Mouse (Mus musculus) intestine, postnatal 0 days (tissue): ENCODE results near the gene Ube4a. TPM values are rescaled to one million over a fixed set of nuclear protein-coding genes. Genes with fewer than 3 reads are reported as not detected.

Source experiments
- ATAC-seq: fragments of 200-750 bp; cut with Nextera tagmentation; 2 replicates; pipeline ENCODE4 v1.8.0; 2017; ENCODE audit warnings: mild to moderate bottlenecking, moderate TSS enrichment, moderate library complexity
- H3K27ac ChIP-seq: fragments of 300-500 bp; sonication (generic); 2 replicates; pipeline ENCODE4 v1.5.1; 2014; ENCODE audit warnings: mild to moderate bottlenecking, low read depth, low read length, moderate library complexity
- H3K27me3 ChIP-seq: fragments of 300-500 bp; sonication (generic); replicated peaks from 2 replicates; pipeline ENCODE4 v1.6.1; 2014; ENCODE audit warnings: low read length, mixed read lengths; ENCODE audit not compliant: control insufficient read depth, insufficient read depth
- H3K36me3 ChIP-seq: fragments of 300-500 bp; sonication (generic); 2 replicates; pipeline ENCODE4 v1.6.1; 2014; ENCODE audit warnings: mild to moderate bottlenecking, moderate library complexity; ENCODE audit not compliant: control insufficient read depth, insufficient read depth
- H3K4me1 ChIP-seq: fragments of 300-500 bp; sonication (generic); replicated peaks from 2 replicates; pipeline ENCODE4 v1.6.1; 2014; ENCODE audit warnings: antibody characterized with exemption, low read length, mixed read lengths; ENCODE audit not compliant: control insufficient read depth, insufficient read depth
- H3K4me2 ChIP-seq: fragments of 300-500 bp; sonication (generic); replicated peaks from 2 replicates; pipeline ENCODE4 v1.6.1; 2014; ENCODE audit warnings: low read depth, mild to moderate bottlenecking, moderate library complexity
- H3K4me3 ChIP-seq: fragments of 300-500 bp; sonication (generic); 2 replicates; pipeline ENCODE4 v1.5.1; 2014; ENCODE audit warnings: low read depth, low read length
- H3K9ac ChIP-seq: fragments of 300-500 bp; sonication (generic); 2 replicates; pipeline ENCODE4 v1.6.1; 2014; ENCODE audit warnings: mild to moderate bottlenecking, low read depth, low read length
- H3K9me3 ChIP-seq: fragments of 300-500 bp; sonication (generic); 2 replicates; pipeline ENCODE4 v1.6.1; 2016; ENCODE audit warnings: mixed run types; ENCODE audit not compliant: control insufficient read depth
- CTCF ChIP-seq: sonication (generic); IDR thresholded peaks from 2 replicates; pipeline ENCODE4 v1.5.1; 2016; ENCODE audit warnings: low read depth, mild to moderate bottlenecking, control low read depth, antibody characterized with exemption, moderate library complexity
- WGBS: fragments of 180-500 bp; shearing (Covaris S2); extraction: QIAGEN DNeasy Blood & Tissue Kit; methylation state at CpG from one replicate; pipeline ENCODE4 v1.1.7; 2014; 5-methylcytosine and 5-hydroxymethylcytosine counted together
- polyA plus RNA-seq: library from polyadenylated mRNA; unstranded; fragments of >200 nt; fragmentation: Nextera tagmentation; extraction: Ambion mirVana; gene quantifications from 2 replicates; pipeline ENCODE4 v1.2.1, GENCODE M21; 2015

Gene Ube4a
- polyA plus RNA-seq, 1 experiment from 2014 or later = 12.7 TPM

GRCm38 (mm10) chr9:44882981-44883569, 82.3 kb downstream of the Ube4a start:
- peak overlapping the region; percentile 98 for H3K4me2 ChIP-seq
- no peak overlapping the region for H3K9ac ChIP-seq
- no peak for ATAC-seq
- WGBS = 1% methylated on average over 21 of the region's 21 CpGs
- 0 out of 2 replicates have a peak, but pooled peaks cover 5% of the 10 kb centered on the region for H3K27me3 ChIP-seq
- no peaks in the 10 kb centered on the region for H3K36me3 ChIP-seq
- H3K4me3 ChIP-seq = peak overlapping the region; percentile 88
- H3K4me1 ChIP-seq = 0 out of 2 replicates have a peak, but pooled peaks cover 10% of the 10 kb centered on the region
- no peak for TF ChIP-seq CTCF
- no peaks in the 10 kb centered on the region for H3K9me3 ChIP-seq
- no peak overlapping the region for H3K27ac ChIP-seq

GRCm38 (mm10) chr9:44882436-44882980, 82.9 kb downstream of the Ube4a start:
- Histone ChIP-seq H3K27ac (no peak overlapping the region), H3K4me2 (peak overlapping the region; percentile 98), H3K9ac (no peak overlapping the region), H3K4me3 (peak overlapping the region; percentile 88), H3K9me3 (no peaks in the 10 kb centered on the region), H3K4me1 (0 out of 2 replicates have a peak, but pooled peaks cover 10% of the 10 kb centered on the region), H3K36me3 (no peaks in the 10 kb centered on the region), H3K27me3 (0 out of 2 replicates have a peak, but pooled peaks cover 5% of the 10 kb centered on the region)
- peak; percentile 37 for TF ChIP-seq CTCF
- WGBS = 0% methylated on average over 26 of the region's 27 CpGs
- no peak for ATAC-seq

GRCm38 (mm10) chr9:44881941-44882435, 83.4 kb downstream of the Ube4a start:
- WGBS = under 1% methylated on average over 29 of the region's 29 CpGs

GRCm38 (mm10) chr9:44881221-44881871, 84.1 kb downstream of the Ube4a start, which contains the start of gene Kmt2a:
Gene Kmt2a, minus strand, starts transcription at chr9:44881296.
- Histone ChIP-seq H3K4me1 (0 out of 2 replicates have a peak, but pooled peaks cover 14% of the 10 kb centered on the region), H3K9ac (peak within 1 kb of the TSS; percentile 87), H3K9me3 (no peaks in the 10 kb centered on the region), H3K36me3 (no peaks in the 10 kb centered on the region), H3K4me2 (peak within 1 kb of the TSS; percentile 98), H3K27ac (peak within 1 kb of the TSS; percentile 86), H3K4me3 (peak within 1 kb of the TSS; percentile 88), H3K27me3 (0 out of 2 replicates have a peak, but pooled peaks cover 5% of the 10 kb centered on the region)
- TF ChIP-seq CTCF = 0 out of 2 replicates have a peak, but pooled peaks have one; percentile 1
- under 1% methylated on average over 55 of the region's 71 CpGs for WGBS
- ATAC-seq = peak; percentile 82

More at GRCm38 (mm10) chr9:44881941-44882435, 83.4 kb downstream of the Ube4a start:
- 0 out of 2 replicates have a peak, but pooled peaks cover 14% of the 10 kb centered on the region for H3K4me1 ChIP-seq
- H3K4me2 ChIP-seq = peak overlapping the region; percentile 98
- H3K9me3 ChIP-seq = no peaks in the 10 kb centered on the region
- H3K36me3 ChIP-seq = no peaks in the 10 kb centered on the region
- peak overlapping the region; percentile 83 for H3K27ac ChIP-seq
- H3K4me3 ChIP-seq = peak overlapping the region; percentile 88
- ATAC-seq = peak; percentile 49; the same call in 1 of the 2 replicates
- peak overlapping the region; percentile 52 for H3K9ac ChIP-seq
- no peak for TF ChIP-seq CTCF
- 0 out of 2 replicates have a peak, but pooled peaks cover 5% of the 10 kb centered on the region for H3K27me3 ChIP-seq

GRCm38 (mm10) chr9:44880309-44881081, 84.9 kb downstream of the Ube4a start:
- H3K4me2 ChIP-seq = peak overlapping the region; percentile 98
- peak overlapping the region; percentile 87 for H3K9ac ChIP-seq
- TF ChIP-seq CTCF = 0 out of 2 replicates have a peak, but pooled peaks have one; percentile 0
- H3K4me1 ChIP-seq = 0 out of 2 replicates have a peak, but pooled peaks cover 14% of the 10 kb centered on the region
- WGBS = 0% methylated on average over 41 of the region's 44 CpGs
- peak; percentile 22 for ATAC-seq
- no peaks in the 10 kb centered on the region for H3K36me3 ChIP-seq
- H3K27me3 ChIP-seq = 0 out of 2 replicates have a peak, but pooled peaks cover 5% of the 10 kb centered on the region
- H3K9me3 ChIP-seq = no peaks in the 10 kb centered on the region
- H3K4me3 ChIP-seq = peak overlapping the region; percentile 88
- H3K27ac ChIP-seq = peak overlapping the region; percentile 86
